Mouse (Mus musculus) spleen, postnatal 14 days (tissue): ENCODE results near the gene Rps6kl1.

Experiments
- DNase-seq, 2 experiments: peaks; one replicate each; pipeline ENCODE4 v3.0.0; 2021 to 2022; ENCODE audit warnings: low spot score in 2 of 2

Rps6kl1 gene

DNA sequence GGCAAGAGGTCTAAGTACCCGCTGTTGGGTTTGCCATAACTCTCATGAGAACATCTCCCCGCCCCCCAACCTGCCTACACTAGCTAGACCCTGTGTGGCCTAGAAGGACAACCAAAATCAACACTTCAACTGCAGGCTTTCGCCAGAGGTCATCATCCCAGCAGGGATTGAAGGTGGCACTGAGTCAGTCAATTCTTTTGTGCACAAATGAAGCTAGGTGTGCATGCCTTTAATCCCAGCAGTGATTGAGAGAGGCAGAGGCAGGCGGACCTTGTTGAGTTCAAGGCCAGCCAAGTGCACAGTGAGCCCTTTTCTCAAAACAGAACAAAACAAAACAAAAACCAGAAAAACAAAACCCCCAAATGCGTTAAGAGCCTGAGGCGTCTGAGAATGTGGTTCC is 10.0 kb downstream of the Rps6kl1 start:
- no peak for DNase-seq

DNA sequence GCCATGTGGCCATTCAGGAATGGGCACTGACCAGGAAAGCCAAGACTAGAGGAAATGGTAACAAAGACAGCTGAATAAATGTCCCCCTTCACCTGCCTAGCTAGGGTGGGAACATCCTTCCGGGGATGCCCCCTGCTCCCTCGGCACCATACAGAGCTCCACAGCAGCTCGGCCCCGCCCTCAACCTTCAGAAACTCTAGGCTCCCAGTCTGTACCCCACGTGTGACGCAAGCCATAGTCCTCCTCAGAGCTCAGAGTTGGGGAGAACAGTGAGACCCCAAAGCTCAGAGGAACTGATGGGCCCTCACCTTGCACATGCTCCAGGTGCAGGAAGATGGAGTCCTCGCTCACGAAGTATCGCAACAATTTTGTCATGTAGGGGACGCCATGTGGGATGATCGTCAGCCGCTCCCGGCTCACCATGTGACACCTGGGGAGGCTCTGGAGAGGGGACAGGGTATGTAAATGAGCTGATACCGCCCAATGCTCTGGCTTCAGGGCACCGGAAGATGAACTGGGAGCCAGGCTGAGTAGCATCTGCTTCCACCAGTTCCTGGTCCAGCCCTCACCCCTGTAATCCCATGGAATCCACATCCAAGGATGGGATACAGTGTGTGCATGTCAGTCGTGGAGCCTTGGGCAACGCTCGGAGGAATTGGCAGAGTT is 10.9 kb downstream of the Rps6kl1 start:
- no peak for DNase-seq

DNA sequence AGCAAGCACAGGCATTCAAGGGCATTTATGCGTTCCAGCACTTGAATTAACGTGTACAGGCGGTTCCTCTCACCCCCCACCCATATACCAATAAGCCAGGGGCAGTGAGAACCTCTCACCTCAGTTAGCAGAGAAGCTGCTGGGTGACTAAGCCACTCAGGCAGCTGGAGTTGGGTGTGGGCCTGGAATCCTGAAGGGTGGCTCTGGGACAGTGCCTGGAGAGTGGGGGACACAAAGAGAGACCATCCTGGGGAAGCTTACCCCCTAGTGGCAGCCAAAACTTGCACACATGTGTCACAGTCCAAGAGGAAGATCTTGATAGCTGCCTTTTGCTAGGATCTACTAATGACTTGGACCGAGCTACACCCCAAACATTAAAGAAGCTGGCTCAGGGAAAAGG is 14.4 kb downstream of the Rps6kl1 start:
- DNase-seq = no peak

DNA sequence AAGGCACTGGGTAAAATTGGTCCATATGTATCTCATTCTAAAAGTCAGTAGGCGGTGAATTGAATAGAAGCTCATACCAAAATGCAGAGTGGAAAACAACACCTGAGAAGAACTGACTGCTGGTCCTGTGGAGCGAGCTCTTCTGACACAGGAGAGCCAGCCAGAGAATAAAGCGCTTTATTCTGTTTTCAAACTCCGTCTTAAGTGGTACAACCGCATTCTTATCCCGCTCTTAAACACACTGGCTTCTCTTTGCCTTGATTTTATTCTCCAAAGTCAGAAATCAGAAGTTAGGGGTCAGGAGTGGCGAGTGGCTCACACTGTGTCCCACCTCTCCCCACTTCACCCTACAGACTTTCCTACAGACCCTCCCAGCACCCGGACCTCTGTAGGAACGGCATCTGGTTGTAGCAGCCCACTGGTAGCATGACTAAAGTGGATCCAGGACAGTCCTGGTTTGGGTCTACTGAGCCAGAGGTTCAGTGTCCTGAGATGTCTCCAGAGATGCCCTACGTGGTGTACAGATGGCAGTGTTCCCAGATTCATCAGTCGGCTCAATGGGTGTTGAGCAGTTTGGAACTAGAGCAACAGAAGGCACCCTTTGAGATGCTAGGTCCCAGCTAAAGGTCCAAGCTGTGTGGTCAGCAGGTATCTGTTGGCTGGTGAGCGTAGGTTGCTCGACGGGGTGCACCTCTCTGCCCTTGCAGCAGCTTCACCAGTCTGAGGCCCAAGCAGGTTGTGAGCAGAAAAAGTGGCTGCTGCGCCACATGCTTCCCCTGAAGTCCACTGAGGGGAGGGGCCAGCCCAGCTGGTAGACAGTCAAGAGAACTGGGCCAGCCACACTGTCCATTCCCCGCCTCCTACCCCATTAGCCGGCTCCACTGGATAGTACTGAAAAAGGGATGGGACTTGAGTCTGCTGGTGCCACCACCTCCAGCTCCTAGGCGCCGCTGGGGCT is 15.3 kb downstream of the Rps6kl1 start:
- no peak for DNase-seq

DNA sequence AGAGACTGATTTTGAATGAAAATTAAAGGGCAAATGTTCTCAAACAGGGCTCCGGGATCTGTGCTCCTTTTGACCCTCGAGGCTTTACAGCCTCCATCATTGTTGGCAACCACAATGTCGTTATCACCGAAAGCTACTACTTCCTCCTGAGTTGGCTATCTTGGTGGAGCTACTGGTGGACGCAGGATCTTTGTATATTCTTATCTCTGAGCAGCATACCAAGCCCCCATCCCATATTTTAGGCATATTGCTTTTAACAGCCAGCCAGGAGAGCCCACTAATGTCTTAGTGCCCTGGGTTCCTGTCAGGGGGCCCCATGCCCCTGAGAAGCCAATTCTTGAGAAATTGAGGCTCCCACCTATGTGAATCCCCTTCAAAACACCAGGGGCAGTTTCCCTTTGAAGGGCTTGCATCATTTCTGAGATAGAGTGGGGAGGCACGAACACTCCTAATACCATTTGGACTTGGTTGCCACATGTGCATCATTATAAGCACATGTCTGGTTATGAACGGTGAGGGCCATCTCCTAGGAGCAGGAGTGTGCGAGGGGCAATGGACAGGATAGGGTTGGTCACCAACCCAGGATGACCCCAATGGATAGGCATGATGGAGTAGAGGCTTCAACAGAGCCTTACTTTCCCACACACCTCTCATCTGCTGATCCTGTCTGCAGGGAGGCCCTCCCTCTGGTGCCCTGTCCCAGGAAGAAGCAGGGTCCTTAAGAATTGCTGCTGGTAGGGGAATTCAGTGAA is 16.8 kb downstream of the Rps6kl1 start:
- DNase-seq = no peak

DNA sequence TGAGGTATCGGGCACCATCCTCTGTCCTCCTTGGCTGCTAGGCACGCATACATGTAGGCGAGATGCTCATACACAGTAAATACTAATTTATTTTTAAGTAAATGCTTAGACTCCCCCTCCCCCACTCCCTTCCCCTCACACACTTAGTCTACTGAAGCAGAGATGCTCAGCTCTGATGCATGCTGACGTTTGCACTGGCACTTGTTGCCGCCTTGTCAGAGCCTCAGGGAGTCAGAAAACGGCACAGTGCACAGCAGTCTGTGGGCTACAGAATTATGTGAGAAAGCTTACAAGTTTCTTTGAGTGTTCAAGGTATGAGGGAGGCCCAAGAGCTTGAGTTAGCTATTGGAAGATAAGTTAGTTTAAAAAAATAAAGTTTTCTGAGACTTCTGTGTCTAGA is 19.7 kb downstream of the Rps6kl1 start:
- no peak for DNase-seq

DNA sequence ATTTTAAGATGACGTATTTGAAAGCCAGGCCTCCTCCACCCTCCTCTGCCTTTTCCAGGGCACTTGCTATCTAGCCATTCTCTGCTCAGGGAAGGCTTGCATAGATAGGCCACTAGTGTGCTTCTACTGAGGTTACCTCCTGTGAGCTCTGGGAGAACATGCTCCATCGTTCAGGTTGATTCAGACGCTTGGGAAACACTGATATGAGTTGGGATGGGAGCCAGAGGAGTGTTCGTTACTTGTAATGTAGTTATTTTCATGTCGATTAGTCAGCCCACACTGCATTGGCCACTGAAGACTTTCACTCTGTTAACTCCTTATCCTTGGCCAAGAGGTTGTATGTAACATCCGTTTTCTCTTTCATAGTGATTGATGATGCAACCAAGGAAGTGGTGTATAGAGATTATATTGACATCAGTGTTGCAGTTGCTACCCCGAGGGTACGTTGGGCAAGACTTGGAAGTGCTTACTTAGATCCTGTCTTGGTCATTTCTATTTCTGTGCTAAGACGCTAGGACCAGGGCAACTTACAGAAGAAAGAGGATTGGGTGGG is 21.6 kb downstream of the Rps6kl1 start:
- no peak for DNase-seq

DNA sequence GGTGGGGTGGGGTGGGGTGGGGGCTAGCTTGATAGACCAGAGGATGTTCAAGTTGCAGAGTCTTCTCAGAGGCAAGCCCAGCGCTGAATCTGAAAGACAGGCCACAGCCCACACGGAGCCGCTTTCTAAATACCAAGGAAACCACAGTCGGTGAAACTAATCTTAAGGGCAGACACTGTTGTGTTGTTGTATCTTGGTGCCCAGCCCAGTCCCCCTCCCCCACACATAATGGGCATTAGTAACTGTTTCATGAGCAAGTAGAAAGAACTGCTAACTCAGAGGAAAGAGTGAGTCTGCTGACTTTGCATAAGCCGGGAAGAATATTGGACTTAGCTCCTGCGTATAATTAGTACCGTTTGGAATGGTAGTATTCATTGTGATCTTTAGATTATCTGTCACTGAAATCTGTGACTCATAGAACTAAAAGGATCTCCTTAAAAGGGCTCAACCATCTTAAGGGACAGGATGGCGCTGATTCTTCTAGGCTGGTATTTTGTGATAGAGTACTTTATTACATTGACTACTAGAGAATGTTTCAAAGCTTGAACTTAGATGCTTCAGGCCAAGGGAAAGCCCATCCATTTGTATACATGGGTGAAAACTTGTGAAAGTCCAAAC is 24.0 kb downstream of the Rps6kl1 start:
- DNase-seq = no peak

DNA sequence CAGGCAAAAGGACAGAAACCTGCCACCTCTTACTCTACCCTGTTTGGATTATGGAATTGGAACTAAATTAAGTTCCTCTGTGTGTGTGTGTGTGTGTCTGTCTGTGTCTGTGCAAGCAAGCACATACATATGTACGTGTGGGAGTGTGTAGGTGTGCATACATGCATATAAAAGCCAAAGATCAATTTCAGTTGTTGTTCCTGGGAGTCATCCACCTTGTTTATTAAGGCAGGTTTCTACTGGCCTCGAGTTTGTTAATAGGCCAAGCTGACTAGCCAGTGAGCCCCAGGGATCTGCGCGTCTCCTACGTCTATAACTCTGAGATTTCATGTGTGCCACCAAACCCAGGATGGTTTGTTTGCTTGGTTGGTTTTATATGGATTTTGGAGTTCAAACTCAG is 26.3 kb downstream of the Rps6kl1 start:
- no peak for DNase-seq

DNA sequence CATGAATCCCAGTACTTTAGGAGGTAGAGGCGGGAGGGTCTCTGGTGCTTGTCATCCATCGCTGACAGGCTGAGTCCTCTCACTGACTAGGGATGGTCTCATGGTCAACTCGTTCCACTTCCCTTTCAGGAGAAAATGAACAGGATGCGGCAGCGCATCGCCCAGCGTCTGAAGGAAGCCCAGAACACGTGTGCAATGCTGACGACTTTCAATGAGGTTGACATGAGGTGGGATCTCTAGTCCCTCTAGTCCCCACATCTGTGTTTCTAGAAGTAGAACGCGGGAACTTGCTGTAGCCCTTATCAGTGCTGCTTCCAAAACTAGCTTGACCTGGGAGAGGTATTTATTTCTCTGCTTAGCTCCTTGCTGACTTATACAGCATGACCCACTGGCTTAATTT is 27.4 kb downstream of the Rps6kl1 start:
- no peak for DNase-seq

DNA sequence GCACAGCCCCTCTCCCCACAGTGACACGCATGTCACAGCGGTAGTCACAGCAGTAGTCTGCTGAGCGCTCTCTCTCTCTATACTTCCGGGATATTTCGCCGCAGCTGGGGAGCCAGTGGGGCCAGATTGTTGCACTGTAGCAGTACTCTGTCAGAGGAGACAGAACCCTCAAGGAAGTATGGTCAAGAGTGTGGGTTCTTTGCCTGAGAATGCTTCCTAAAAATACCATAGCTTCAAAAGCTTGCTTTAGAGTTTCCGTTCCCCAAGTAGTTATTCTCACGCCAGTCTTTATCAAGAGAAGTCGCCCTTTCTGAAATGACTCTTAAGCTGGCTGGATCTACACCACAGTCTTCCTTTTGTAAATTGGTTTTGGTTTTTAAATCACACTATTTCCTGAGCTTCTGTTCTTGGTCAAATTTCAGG is 27.9 kb downstream of the Rps6kl1 start:
- DNase-seq = no peak

DNA sequence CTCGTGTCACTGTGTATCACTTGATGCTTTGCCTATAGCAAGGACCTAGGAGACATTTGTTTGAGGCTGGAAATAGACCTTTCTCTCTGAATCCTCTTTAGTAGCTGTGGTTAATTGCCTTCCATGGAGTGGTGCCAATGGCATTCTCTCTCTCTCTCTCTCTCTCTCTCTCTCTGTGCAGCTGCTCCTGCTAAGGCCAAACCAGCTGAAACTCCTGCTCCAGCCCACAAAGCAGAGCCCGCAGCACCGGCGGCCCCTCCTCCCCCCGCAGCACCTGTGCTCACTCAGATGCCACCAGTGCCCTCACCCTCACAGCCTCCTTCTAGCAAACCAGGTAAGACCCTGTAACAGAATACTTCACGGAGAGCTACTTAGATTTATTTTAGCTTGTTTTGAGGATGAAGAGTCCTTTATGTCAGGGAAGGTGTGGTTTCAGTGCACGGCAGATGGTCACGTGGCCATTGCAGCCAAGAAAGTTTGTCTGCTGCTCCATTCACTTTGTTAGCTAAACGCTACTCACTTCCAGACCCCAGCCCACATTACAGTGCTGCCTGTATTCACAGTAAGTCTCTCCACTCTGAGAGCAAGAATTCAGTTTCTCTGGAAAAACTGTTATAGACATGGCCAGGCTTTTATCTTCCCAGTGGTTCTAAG is 29.1 kb downstream of the Rps6kl1 start:
- DNase-seq = no peak

DNA sequence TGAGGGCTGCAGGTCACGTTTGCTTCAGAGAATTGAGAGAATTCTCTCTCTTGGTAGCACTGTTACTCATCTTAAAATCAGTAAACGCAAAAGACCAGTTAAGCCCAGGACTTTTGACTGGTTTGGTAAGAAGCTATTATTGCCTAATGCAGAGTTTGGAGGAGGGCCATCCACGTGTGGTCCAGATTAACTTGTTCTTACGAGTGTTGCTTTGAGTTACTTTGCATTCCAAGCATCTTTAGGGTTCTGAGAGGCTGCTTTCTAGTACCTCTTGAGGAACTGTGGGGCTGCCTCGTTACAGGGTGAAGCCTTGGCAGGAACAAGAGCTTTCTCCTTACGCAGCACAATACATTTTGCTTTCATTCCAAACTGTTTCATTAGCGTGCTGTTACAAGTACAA is 35.4 kb downstream of the Rps6kl1 start:
- DNase-seq = no peak

DNA sequence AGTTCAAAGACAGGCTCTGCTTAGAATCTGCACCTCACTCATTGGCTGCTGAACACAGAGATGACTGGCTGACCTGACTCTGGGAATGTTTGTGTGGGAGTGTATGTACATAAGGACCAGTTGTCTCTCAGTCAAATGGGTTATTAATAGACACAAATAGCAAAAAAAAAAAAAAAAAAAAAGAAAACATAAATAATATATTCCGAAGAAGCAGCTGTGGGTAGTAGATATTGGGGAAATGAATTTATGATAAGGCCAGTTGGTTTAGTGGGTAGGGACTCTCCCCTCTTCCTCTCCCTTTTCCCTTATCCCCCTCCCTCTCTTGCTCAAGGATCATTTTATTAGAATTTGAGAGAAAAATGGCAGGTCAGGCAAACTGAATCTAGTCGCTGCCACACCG is 37.1 kb downstream of the Rps6kl1 start:
- DNase-seq = no peak

DNA sequence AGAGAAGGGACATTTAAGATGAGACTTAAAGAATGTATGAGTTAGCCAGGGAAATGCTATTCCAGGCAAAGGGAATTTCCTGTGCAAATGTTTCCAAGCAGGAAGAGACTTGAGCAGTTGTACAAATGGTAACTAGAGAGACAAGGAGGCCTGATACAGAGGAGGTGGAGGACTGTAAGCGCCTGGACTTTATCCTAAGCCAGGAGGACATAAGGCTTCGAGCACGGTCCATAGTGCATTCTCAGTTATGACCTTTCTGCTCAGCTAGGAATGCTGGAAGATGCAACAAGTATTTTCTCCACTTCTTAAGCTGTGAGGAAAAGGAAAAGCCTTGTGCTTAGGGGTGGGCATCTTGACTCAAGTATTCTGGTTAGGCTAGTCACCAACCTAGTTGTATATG is 37.7 kb downstream of the Rps6kl1 start:
- no peak for DNase-seq

DNA sequence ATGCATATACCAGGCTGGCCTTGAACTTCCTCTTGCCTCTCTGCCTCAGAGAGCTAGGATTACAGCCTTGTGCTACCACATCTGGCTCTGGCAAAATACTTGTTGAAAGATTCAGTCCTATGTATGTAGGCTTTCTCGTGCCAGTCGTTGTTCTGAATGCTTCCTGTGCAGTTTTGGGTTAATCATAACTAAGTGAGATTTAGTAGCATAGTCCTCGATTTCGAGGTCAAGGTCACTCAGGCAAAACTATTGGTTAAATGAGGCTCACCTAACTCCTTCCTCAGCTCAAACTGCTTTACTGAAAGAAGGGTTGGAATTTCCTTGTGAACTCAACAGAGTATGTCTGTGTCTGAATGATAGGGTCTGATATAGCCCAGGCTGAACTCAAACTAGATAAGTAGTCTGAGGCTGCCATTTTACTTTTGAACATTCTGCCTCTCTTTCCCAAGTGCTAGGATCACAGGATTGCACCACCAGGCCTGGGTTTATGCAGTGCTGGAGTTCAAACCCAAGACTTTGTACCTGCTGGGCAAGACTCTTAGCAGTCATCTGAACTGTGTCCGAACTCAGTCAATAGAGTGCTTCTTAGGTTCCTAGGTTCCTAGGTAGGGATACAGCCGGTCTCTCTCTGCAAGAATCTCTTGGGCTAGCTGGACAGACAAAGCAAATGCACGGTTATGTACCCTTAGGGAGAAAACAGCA is 38.4 kb downstream of the Rps6kl1 start:
- DNase-seq = no peak

DNA sequence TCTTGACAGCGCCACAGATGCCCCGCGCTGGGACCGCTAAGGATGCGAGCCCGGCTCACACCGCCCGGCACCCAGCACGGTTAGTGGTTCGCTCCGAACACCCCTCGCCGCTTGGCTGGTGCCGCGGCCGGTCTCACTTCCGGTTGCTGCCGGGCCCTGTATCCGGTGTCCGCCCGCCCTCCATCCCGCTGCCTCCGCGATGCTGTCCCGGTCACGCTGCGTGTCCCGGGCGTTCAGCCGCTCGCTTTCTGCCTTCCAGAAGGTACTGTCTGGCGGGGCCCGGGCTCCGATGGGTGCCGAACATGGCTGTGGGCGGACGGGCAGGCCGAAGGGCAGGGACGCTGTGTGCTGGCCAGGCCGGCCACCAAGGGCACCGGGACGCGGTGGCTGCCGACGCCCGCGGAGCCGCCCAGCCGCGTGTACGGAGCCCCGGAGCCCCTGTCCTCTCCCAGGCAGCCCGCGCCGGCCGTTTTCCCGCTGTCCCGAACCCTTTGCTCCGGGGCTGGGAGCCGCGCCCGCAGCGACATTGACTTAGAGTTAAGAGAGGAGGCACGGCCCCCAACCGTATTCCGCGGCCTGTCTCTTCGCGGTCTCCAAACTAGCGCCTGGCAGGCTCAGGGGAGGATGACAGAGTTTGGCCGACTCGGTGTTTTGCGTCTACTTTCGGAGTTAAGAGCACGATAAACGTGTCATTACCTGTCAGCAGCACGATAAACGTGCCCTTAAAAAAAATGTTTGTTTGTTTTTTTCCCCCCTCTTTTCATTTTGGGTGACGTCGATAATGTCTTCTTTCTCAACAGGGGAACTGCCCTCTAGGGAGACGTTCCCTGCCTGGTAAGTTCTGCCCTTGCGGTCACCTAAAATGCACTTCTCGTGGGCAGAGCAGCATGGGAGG is 40.1 kb downstream of the Rps6kl1 start, which contains the start of the genes Prox2 and Dlst:
Gene Prox2 (minus strand): TSS at position 62 of the 895 bp plus-strand sequence.
Gene Dlst (plus strand): TSS at position 136 of the 895 bp plus-strand sequence.
- peak; percentile 84 to 87 for DNase-seq

DNA sequence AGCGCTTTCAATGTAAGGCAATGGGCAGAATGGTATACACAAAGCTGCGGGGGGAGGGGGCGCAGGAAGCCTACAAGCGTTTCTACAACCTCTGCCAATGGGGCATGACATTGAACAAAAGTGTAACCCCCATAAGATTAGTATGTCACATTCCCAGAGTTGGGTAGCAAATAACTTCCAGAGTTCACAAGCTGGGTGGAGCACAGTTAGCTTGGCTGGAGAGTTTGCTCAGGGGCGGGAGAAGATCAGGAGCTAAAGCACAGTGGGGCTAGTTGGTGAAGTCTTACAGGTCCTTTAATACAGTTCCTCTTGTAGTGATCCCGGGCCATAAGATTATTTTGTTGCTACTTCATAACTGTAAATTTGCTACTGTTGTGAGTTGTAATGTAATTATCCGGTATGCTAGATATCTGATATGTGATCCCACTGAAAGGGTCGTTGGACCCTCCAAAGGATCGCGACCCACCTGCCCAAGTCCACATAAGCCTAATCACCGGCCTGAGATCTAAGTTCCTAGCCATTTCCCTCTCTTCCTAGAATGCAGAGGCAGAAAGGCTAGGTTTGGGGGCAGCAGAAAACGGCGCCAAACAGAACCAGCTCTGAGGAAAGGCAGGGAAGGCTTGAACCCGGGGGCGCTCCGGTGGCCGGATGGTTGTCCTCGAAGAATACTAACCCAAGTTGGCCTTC is 40.9 kb downstream of the Rps6kl1 start:
- no peak for DNase-seq

DNA sequence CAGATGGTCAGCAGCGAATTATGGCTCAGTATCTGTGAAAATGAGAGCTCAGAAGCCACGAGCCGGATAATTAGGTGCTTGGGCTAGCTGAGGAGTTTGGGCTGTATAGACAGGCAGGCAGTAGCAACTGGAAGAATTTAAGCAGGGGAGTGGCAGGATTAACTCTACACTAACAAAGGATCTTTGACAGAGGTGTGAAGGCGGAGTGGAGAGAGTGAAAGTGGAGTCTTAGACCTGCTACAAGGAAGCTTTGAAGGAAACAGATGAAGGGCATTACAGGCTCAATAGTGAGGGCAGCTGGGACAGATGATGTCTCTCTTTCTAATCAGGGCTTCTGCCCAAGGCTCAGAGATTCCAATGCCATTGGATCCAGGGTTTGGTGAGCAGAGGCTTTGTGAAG is 41.6 kb downstream of the Rps6kl1 start:
- no peak for DNase-seq
